Mouse (Mus musculus) layer of hippocampus, postnatal 36 days (tissue): Measurements from ENCODE around the gene Tmprss2. TPM values are rescaled to one million over a fixed set of nuclear protein-coding genes. Genes with fewer than 3 reads are reported as not detected.
"Not testable (repeated sequence)": the region's sequence is repeated elsewhere in the genome, so short reads cannot be mapped to it uniquely, and the experiment has no call there.

Source experiments
- DNase-seq, 2 experiments: peaks; one replicate each; pipeline ENCODE4 v3.0.0; 2022
- total RNA-seq, 2 experiments: library from RNA; stranded (reverse); gene quantifications; 2 replicates each; pipeline ENCODE4 v1.2.3; 2021

The Tmprss2 gene
- total RNA-seq, 2 experiments from 2014 or later, result not detected

DNA sequence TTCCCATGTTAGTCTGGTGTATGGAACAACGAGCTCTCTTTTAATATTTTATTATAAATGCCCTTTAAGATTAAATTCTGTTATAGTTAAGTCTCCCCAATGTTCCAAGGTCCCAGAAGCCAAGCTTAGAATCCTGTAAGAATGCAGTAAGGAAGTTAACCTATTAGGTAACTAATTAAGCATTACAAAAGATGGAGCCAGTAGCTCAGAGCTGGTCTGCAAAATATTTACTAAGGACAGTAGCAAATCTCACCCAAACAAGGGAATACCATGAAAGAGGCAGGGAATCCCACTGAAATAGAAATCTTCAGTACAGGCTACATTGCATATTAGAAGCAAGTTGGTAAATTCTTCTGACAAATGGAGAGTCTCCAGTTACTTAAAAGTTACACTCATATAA lies 28.1 kb downstream of the Tmprss2 start:
- DNase-seq, result not testable (repeated sequence)

DNA sequence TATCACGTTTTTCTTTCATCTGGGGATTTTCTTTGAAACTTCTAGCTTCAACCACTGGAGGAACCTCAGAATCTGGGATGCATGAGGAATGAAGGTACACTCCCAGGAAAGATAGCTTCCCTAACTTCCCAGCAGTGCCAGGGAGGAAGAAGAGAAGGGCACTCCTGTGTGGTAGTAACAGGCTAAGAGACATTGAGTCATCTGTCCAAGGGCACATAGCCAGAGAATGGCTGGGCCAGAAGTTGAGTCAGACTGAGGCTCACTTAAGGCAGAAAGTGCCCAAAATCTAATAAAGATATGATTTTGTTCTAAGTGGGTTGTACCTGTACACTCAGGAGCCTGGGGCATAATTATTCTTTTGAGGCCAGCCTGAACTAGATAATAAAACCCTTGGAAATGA lies 41.6 kb downstream of the Tmprss2 start:
- no peak for DNase-seq

DNA sequence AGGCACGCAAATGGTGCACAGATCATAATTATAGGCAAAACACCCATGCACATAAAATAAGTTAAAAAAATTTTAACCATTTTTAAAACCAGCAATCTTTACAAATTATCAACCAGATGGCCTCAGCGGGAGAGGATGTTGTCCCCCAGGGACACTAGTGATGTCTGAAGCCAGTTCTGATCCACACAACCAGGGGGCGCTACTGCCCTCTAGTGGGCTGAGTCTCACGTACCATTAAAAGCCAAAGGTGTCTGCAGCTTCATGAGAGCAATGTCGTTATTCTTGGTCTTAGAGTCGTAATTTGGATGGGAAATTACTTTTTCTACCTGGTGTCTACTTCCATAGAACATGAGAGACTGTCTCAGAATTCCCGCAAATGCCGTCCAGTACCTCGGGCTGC lies 42.3 kb downstream of the Tmprss2 start:
- peak; percentile 16 to 39 for DNase-seq

DNA sequence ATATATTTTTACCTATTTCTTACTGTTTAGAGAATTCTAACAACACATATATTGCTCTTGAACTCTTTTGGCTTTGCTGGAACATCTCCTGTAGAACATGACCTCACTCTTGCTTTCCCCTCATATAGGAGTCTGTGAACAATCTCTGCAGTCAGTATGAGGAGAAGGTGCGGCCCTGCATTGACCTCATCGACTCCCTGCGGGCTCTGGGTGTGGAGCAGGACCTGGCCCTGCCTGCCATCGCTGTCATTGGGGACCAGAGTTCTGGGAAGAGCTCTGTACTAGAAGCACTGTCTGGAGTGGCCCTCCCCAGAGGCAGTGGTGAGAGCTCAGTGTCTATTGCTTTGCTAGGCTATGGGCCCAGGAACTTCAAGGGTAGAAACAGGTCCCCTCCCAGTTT lies 66.7 kb downstream of the Tmprss2 start:
- DNase-seq, result no peak

DNA sequence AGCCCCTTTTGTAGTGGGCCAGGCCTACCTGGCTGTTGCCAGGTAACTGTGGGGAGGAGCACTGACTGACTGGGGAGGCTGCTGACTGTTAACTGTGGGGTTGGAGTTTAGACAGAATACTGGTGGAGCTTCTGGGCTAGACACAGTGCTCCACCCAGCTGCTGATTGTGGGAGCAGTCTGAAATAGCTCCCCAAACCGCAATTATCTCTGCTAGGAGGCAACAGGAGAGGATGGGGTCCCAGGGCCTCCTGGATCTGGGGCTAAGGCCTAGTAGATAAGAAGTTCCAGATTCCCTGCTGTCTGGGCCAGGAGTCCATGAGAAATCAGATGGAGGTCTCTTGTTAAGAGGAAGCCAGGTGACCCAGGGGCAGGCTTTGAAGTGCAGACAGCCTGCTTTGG lies 74.1 kb downstream of the Tmprss2 start:
- no peak for DNase-seq

DNA sequence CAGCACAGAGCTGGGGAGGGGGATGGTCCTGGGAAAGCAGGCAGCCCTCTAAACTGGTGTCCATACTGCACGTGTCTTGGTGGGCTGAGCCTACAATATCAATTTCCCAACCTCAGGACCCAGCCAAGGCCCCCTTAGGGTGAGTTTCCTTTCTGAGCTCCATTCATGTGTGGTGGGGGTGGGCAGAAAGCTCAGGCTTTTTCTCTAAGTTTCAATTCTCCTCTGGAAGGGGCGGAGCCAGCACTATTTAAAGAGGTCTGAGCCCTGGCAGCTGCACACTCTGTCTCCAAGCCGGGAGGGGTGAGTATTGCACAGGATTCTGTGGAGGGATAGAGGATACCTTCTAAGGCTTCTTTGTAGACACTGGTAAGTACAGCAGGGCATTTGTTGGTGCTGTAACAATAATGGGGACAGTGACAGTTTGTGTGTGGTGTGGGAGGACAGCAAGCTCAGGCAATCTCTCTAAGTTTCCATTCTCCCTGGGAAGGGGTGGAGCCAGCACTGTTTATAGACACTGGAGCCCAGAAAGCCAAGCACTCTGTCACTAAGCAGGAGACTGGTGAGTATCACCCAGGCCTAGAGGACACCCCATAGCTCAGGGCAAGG lies 75.1 kb downstream of the Tmprss2 start:
- peak; percentile 16 to 22 for DNase-seq

DNA sequence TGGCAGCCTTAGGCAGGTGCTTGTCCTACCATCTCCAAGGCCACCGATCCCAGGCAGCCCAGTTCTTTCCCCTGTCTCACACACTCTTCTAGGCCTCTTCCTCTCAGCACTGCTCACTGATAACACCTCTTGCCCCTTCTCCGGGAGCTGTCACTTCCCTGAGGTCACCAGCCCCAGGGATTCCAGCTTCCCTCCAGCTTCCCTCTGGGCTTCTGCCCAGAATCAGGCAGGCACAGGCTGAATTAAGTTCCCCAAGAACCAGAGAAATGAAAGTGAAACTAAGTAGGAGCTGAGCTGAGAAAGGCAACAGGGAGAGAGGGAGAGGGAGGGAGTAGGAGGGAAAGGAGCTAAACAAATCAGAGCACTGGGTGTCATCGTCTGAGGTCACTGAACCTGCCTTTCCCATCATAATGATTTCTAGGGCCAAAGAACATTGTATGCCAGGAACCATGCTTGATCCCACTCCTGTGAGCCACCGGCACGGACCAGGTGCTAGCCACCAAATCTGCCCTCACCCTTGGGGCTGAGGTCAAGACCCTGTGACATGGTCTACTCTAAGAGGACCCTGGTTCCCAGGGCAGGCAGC lies 76.0 kb downstream of the Tmprss2 start:
- peak; percentile 19 to 27 for DNase-seq

DNA sequence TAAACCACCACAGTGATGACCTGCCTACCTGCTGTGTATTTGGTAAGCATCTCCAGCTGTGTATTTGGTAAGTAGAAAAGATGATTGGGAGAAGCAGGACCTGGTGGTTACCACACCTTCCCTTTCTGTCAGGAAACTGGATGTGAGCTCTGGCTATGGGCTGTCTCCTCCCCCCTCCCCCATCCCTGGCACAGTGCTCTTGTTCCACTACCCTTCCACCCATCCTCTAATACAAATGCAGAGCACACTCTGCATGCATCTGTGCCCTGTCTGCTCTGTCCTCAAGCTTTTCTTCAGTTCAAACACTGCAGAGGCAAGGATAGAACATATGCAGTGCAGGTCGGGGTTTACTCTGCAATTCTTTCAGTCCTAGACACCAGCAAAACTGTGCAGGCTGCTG lies 76.5 kb downstream of the Tmprss2 start:
- DNase-seq, result no peak

DNA sequence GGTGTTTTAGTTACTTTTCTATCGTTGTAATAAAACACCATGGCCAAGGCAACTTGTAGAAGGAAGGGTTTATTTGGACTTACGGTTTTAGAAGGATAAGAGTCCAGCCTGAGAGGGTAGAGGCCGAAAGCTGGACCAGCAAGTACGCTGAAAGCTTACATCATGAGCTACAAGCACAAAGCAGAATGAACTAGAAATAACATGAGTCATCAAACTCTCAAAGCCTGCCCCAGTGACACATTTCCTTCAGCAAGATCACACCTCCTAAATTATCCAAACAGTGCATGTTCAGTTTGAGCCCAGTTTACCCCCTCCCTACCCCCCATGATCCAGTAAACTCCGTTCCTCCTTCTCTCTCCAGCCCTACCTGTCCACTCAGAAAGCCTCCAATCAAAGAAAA lies 77.2 kb downstream of the Tmprss2 start:
- DNase-seq, result no peak

DNA sequence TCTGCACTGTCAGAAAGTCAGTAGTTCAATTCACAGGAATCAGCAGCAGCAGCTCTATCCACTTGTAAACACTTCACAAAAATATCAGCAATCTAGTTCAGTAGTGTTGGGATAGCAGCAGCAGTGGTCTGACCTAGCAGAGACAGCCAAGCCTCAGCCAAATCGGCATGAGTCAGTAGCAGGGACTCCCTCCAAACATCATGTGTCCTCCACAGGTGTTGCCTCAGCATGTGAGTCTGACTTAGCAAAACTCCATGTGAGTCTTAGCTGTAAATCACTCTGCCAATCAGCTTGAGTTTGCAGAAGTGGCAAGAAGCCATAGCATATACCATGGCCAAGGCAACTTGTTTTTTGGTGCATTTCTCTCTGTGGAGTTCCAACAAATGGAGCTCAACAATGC lies 77.9 kb downstream of the Tmprss2 start:
- no peak for DNase-seq

DNA sequence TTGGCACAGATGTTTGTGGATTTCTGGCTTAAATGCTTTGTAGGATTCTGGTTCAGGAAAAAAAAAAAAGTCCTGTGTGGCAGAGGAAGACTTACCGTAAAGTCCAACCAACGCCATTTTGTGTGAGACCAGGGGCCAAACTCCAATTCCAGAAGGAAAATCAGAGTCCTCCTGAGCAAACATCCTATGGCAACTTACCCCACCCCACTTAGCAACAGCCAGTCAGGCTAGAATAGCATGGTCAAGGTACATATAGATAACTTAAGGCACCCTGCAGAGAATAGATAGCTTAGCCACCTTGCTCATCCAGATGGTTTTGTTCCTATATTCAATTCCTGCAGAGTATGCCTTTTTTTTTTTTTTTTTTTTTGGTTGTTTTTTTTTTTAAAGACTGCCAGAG lies 81.8 kb downstream of the Tmprss2 start:
- no peak for DNase-seq

DNA sequence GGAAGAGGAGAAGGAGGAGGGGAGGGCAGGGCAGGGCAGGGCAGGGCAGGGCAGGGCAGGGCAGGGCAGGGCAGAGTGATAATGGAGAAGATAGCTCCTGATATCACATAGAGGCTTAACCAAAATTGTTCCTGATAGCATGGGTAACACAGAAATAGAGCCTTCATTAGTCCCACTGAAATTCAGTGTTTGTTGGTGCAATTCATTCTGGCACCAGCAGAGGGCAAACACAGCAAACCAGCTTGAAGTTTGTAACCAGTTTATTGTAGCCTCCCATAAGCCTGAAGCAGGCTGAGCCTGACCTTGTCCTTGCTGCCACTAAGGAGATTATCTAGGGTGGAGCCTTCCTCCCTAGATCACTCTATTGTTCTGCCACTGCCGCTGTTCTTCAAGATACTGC lies 88.0 kb downstream of the Tmprss2 start:
- DNase-seq, result peak; percentile 12 to 24

DNA sequence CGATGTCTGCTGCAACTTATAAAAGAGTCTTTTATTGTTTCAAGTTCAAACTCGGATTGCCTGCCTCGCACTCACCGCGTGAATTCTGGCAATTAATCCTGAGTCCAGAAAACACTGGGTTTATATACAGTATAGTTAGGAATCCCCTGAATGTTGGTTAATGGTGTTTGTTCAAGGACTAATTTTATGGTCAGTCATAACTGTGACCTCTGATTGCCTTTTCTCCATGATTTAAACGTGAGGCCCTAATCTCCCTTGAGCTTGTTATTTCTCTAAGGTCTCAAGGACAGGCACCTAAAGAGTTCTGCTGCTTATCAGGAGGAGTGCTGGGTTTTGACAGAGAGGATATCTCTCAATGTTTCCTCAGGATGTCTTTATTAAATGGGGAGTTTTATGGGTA lies 89.0 kb downstream of the Tmprss2 start:
- DNase-seq, result no peak

DNA sequence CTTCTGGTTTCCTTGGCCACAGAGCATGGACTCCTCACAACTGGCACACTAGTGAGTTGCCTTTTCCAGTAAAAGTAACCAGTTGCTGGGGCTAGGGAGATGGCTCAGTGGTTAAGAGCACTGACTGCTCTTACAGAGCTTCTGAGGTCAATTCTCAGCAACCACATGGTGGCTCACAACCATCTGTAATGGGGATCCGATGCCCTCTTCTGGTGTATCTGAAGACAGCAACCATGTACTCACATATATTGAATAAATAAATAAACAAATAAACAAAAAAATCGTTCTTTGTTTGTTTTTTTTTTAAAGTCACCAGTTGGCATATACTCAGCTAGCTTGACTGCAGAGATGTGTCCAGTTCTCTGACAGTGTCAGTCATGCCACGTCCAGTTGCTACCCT lies 94.7 kb downstream of the Tmprss2 start:
- DNase-seq, result no peak

Other genes starting within 250 kb of the Tmprss2 start
- gene Mx1, start 148.3 kb downstream of the Tmprss2 start, total RNA-seq, result 1 to 10 TPM; 1.5 to 2.3 TPM
- gene Fam3b, start 96.4 kb downstream of the Tmprss2 start, total RNA-seq, result not detected
- under 1 TPM; 0.10 to 0.17 TPM for gene Ripk4, start 152.6 kb upstream of the Tmprss2 start, total RNA-seq
- 10 to 100 TPM; 26.9 to 29.1 TPM for gene Prdm15, start 240.7 kb upstream of the Tmprss2 start, total RNA-seq